Mouse (Mus musculus): ENCODE data around the gene Uqcr11. TPM values are rescaled to one million over a fixed set of nuclear protein-coding genes. Genes with fewer than 3 reads are reported as not detected.

The Uqcr11 gene
- total RNA-seq, 2 experiments from 2014 or later: 38.2 to 56.0 TPM

DNA sequence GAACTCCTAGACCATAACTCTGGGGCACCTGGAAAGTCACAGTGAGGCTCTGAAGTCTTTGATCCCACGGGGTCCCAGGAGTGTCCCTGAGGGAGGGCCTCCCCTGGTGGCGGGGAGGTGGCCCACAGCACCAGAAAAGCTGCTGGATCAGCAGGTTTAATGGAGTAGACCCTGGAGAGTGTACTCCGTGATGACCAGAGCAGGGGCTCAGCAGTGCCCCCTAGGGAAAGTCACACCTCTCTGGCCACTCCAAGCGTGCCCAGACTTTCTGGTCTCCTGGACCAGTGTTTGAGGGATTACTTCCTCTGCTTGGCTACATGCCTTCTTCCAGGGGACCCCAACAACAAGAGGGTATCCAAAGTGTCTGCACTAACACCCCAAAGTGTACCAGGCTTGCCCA, 23.2 kb downstream of the Uqcr11 start:
- no peak for ATAC-seq (replicated peaks; ENCODE audit: low FRiP score, poor library complexity, severe bottlenecking)

DNA sequence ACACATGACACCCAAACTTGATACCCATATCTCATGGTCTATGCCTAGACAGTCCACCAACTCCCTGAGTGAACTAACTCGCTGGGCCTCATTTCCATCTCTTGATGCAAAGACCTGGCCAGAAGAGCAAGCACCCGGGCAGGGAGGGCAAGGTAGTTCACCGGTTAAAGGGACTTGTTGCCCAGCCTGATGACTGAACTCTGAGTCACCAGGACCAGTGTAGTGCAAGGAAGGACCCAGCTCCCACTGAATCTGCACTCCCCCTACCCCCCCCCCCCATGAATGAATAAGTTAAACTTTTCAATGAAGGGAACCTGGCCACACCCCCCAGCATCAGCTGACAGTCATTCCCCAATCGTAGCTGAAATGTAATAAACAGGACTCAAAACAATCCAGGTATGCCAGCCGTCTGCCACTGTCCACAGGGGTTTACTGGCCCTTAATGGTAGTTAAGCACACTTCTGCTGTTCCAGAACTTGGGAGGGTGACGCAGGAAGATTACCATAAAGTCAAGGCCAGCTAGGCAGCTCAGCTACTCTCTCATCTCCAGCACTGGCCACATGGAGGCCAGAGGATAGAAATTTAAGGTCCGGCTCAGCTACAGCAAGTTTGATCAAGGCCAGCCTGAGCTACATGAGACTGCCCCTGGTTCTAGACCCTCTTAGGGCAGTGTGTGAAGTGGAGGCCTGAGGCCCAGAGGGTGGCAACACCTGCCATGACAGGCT, 23.8 kb downstream of the Uqcr11 start:
- no peak for ATAC-seq (replicated peaks; ENCODE audit: low FRiP score, poor library complexity, severe bottlenecking)

DNA sequence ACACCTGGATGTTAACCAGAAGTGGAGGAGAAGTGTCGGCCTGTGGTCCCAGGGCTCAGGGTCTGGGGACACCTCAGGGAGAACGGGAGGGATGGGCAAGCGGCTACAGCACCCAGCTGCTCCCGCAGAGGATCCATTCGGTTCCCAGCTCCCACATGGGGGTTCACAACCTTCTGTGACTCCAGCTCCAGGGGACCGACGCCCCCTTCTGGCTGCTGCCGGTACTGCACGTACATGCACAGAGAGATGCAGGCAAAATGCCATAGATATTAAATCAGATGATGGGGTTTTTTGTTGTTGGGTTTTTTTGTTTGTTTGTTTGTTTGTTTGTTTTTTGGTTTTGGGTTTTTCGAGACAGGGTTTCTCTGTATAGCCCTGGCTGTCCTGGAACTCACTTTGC, 28.9 kb downstream of the Uqcr11 start:
- ATAC-seq (replicated peaks; ENCODE audit: low FRiP score, poor library complexity, severe bottlenecking): no peak

DNA sequence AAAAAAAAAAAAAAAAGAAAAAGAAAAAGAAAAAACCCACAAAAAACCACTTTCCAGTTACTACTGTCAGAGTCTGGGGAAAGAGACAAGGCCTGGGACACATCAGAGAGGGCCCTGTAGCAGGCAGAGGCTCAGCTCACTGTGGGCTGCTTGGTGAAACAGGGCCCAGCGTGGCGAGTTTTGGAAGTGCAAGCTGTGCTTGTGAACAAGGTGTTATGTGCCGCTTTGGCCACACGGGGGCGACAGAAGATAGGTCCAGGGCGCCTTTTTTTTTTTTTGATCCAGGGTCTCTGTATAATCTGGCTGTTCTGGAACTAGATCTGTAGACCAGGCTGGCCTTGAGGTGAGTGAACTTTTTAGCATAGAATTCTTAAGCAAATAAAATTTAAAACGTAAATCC, 30.5 kb downstream of the Uqcr11 start:
- ATAC-seq (replicated peaks; ENCODE audit: low FRiP score, poor library complexity, severe bottlenecking): peak; percentile 83

DNA sequence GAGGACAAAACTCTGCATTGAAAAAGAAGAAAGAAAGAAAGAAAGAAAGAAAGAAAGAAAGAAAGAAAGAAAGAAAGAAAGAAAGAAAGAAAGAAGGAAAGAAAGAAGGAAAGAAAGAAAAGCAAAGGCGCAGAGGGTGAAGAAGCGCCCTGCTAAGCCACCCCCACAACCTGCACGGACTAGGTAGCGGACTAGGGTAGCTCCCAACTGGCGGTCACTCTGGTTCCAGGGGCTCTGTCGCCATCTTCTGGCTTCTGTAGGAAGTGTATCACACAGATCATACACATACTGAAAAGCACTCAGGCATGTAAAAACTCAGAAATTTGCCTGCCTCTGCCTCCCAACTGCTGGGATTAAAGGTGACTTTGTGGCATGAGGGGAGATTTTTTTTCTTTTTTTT, 32.6 kb downstream of the Uqcr11 start:
- ATAC-seq (replicated peaks; ENCODE audit: low FRiP score, poor library complexity, severe bottlenecking): peak; percentile 63

DNA sequence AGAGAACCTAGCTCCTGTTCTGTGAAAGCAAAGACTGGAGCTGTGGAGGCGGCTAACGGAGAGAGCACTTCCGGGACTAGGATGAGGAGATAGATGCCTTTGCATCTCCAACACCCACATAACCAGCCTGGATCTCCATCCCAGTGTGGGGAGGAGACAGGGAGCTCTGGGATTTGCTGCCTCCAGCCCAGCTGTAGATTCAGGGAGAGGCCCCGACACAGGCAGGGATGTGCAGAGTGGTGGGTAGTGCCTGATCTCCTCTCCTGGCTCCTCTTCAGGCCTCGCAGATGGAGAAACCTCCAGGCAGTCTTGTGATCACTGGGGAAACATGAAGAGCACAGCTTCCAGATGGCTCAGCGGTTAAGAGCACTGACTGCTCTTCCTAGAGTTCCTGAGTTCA, 33.9 kb downstream of the Uqcr11 start:
- no peak for ATAC-seq (replicated peaks; ENCODE audit: low FRiP score, poor library complexity, severe bottlenecking)

DNA sequence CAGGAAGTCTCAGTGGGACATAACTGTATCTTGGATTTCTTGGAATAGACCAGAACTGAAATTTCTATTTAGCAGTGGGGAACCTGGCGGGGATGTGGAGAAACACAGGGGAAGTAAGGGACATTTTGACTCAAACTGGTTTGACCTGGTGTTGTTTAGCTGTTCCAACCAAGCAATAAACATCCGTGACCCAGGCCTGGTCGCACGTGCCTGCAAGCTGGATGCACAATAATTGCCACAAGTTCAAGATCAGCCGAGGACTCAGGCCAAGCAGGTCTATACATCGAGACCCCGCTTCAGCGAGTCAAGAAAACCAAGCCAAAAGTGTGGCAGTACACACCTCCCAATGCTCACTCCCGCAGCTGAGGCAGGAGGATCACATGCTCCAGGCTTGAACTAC, 34.6 kb downstream of the Uqcr11 start:
- ATAC-seq (replicated peaks; ENCODE audit: low FRiP score, poor library complexity, severe bottlenecking): no peak

DNA sequence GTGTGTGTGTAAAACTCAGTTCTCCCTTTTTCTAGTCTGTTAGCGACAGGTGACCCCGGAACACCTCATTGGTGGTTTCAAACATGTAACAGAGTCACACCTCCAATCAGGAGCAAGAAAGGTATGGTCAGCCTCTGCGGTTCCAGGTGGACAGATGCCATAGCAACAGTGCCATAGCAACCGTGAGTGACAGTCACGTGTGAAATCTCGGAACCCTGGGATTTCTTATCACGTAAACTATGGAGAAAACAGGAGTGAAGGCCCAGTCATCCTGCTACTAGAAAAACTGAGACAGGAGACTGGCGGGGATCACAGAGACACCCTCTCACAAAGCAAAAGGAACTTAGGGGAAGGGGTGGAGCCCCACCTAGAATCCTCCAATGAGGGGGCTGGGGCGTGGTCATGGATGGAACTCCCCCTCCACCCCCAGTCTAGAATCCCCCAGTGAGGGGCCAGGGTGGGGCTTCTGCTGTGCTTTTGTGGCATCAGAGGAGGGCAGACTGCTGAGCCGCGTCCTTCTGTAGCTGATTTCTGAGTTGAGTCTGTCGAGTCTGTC, 35.1 kb downstream of the Uqcr11 start:
- ATAC-seq (replicated peaks; ENCODE audit: low FRiP score, poor library complexity, severe bottlenecking): no peak

DNA sequence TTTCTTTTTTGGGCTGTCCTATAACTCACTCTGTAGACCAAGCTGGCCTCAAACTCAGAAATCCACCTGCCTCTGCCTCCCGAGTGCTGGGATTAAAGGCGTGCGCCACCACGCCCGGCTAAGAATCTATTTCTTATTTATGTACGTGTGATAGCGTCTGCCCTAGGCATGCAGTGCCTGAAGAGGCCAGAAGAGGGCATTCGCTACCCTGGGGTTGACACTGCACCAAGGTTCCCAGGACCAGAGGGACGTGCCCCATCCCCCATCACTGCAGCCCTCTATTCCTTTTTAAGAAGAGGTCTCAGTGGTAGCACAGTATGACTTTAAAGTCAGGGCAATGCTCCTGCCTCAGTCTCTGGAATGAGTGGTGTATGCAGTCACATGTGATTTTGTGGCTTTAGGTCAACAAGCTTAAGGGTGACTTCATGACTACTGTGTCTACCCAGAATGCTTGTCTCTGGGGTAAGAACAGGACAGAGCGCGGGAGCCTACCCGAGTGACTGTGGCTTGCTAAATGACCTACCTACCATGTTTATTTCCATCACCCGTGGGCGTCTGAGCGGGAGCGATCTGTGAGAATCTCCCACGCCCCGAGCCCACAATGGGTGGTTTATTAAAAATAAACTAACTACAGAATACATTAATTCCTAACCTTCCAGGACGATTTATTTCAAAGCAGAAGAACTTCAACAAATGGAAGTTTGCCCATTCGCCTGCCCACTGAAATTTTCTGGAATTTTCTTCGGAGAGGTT, 36.5 kb downstream of the Uqcr11 start:
- no peak for ATAC-seq (replicated peaks; ENCODE audit: low FRiP score, poor library complexity, severe bottlenecking)

DNA sequence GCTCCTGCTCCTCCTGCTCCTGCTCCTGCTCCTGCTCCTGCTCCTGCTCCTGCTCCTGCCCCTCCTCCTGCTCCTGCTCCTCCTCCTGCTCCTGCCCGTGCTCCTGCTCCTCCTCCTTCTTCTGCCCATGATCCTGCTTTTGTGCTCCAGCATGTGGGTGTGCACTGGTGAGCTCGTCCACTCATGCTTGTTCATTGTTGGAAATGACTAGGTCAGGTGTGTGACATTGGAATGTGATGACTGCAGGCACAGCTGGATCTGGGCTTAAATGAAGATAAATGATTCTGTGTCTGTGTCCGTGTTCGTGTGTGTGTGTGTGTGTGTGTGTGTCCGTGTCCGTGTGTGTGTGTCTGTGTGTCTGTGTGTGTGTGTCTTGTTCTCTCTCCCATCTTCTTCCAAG, 38.2 kb downstream of the Uqcr11 start:
- ATAC-seq (replicated peaks; ENCODE audit: low FRiP score, poor library complexity, severe bottlenecking): no peak

DNA sequence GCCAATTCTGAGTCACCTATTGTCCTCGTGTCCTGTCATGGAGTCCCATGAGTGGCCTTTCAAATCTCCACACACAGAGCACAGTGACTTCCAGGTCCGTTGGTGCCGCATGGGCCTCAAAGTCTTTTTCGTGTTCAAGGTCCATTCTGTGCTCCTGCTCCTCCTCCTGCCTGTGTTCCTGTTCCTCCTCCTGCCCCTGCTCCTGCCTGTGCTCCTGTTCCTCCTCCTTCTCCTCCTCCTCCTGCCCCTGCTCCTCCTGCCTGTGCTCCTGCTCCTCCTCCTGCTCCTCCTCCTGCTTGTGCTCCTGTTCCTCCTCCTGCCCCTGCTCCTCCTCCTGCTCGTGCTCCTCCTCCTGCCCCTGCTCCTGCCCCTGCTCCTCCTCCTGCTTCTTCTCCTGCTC, 38.7 kb downstream of the Uqcr11 start:
- no peak for ATAC-seq (replicated peaks; ENCODE audit: low FRiP score, poor library complexity, severe bottlenecking)

DNA sequence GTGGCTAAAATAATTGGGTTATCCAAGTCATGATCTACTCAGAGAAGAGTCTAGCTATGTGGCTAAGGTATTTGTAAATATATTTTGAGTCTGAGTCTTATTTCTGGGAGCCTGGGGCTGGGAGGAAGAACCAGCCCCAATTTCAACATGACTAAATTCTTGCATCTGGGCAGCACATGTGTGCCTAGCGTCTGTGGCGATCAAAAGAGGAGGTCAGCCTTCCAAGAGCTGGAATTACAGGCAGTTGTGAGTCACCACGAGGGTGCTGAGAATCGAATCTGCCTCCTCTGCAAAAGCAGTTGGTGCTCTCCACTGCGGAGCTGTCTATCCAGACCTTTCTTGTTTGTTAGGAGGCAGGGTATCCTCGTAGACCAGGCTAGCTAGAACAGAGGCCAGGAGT, 40.9 kb downstream of the Uqcr11 start:
- no peak for ATAC-seq (replicated peaks; ENCODE audit: low FRiP score, poor library complexity, severe bottlenecking)

DNA sequence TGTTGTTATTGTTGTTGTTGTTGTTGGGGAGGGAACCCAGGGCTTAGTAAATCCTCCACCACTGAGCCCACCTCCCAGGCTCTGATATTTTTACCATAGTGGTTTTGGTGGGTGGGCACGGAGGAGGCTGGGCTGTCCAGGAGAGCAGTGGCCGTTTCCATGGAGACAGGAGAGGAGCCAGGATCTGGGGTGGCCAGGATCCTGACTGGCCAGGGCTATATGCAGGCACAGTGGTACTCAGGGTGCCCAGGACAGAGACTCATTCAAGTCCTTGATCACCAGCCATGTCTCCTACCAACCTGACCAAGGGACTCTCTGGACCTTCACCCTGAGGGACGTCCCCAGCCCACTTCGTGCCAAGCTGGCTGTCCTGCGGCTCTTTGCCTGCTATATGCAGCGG, 42.9 kb downstream of the Uqcr11 start:
- no peak for ATAC-seq (replicated peaks; ENCODE audit: low FRiP score, poor library complexity, severe bottlenecking)

DNA sequence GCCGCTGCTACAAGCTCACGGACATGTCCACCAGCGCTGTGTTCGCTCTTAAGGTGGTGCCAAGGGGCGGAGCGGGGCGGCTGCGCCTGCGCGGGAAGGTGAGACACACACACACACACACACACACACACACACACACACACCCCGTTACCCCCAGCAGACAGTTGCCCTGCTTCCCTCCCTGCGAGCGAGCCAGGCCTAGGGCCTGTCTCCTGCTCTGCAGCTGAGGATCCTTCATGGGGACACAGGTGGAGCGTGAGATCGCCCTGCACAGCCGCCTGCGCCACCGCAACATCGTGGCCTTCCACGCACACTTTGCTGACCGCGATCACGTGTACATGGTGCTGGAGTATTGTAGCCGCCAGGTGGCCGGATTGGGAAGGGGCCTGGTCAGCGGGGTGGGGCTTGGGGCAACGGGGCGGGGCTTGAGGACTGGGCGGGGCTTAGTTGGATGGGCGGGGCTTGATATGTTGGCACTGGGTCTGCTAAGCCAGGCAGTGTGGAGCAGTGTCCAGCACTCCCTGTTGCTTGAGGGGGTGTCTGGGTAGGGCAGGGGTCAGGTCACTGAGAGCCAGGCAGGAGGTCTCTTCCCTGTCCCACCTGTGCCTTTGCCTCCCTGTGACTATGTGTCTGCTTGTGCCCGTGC, 48.5 kb downstream of the Uqcr11 start:
- ATAC-seq (replicated peaks; ENCODE audit: low FRiP score, poor library complexity, severe bottlenecking): no peak

DNA sequence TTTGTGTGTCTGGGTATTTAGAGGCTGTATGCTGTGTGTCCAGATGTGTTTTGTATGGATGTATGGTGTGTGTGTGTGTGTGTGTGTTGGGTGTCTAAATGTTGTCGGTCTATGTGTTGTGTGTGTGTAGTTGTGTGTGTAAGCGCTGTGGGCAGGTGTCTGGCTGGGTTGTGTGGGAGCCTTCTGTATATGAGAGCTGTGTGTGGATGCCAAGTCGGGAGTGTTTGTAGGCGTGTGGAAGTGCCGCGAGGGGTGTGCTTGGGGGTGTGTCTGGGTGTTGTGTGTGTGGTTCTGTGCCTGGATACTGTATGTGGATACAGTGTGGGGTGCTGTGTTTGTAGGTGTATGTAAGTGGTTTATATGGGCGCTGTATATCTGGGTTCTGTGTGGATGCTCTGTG, 49.3 kb downstream of the Uqcr11 start:
- ATAC-seq (replicated peaks; ENCODE audit: low FRiP score, poor library complexity, severe bottlenecking): 0 out of 2 replicates have a peak, but pooled peaks have one; percentile 13

DNA sequence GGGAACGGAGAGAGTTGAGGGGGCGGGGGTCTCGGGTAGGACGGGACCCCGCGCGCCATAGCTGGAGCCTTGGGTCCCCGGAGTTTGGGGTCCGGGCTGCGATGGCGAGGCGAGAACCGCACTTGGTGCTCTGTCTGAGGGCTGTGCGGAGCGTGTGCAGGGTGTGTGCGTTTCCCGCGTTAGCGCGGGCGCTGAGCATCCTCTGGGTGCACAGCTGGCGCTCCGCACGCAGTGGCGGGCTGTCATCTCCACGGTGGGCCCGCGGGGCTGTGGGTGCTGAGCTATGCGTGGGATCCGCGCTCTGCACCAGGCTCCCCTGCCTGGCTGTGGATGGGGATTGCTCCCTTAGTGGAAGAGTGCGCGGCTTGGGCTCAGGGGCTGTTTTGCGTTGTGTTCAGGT, 49.9 kb downstream of the Uqcr11 start:
- no peak for ATAC-seq (replicated peaks; ENCODE audit: low FRiP score, poor library complexity, severe bottlenecking)

DNA sequence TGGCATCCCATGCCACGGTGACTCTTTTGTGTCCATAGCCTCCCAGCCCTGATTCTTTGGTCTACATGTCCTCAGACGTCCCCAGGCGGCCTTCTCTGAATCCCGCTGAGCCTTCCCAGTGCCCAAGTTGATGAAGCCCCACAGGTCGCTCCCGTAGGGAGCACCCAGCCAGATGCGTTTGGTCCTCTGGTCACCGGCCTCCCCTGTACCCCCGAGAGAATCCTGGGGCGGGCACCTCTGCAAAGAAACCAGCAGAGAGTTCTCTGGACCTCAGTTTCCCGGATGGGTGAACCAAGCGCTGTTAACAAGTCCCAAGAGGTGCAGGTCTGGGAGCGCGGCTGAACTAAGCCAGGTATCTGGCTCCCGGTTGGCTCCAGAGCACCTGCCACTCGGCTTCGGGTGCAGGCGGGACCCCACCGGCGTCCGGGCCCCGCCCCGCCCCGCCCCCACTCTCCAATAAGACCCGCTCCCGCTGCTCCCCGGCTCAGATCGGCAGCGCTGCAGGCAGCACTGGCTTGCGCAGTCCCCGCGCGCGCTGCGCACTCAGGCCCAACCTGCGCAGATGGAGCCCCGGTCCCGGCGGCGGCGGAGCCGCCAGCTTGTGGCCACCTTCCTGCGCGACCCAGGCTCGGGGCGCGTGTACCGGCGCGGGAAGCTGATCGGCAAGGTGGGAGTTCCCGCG, 50.5 kb downstream of the Uqcr11 start, which contains the start of gene Plk5:
Plk5 (plus strand) TSS at position 459 of the 682 bp plus-strand sequence.
- ATAC-seq (replicated peaks; ENCODE audit: low FRiP score, poor library complexity, severe bottlenecking): no peak

DNA sequence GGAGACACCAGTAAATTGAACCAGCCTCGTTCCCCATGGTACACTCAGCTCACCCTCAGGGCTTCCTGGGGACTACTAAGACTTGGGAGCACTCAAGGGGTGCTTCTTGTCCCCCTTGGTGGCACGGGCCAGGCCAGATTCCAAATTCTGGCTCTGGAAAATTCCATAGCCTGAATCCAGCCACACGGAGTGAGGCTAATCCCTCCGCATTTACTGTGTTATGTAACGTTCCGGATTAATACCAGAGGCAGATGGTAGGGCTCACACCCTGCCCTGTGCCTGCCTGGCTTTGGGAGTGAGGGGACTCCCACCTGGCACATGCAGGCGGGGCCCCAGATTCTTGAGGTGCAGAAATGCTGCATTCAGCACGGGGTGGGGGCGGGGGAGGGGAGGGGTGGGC, 51.2 kb downstream of the Uqcr11 start:
- no peak for ATAC-seq (replicated peaks; ENCODE audit: low FRiP score, poor library complexity, severe bottlenecking)

Measured in erythroblast, adult 5-6 weeks (primary cell).